16 mouse cellular contexts compared by ENCODE assay signal in genomic region chr8:103288561-103288974, GRCm38 (mm10).
DNase-seq lines count a peak whose midpoint lies in the region; ATAC-seq and TF ChIP-seq lines count a peak whose summit lies in the region.
"Had no signal": no experiment of that assay in that cellular context is flagged by ENCODE, and none has a peak within 500 bp of the region (broad histone marks: within the 10 kb centered on the region; RNA-seq: fewer than 3 reads in every experiment).

No protein-coding gene starts in this region.

- H3K4me3 ChIP-seq in hindbrain, embryonic 16.5 days (ENCODE audit: low read length) = no peak overlapping the region
- no peak overlapping the region for H3K4me3 ChIP-seq in midbrain, embryonic 14.5 days (replicated peaks; ENCODE audit: low read depth, low read length)
- H3K4me3 ChIP-seq: heart, embryonic 15.5 days; intestine, embryonic 15.5 days; limb, embryonic 13.5 days had no signal

- no peak for TF ChIP-seq CTCF in brain, embryonic 14.5 days (IDR thresholded peaks at IDR 0.05; ENCODE audit: borderline replicate concordance, extremely low read depth, insufficient read depth, insufficient read length)

- no peak overlapping the region for H3K9ac ChIP-seq in hindbrain, embryonic 16.5 days (ENCODE audit: low read depth, low read length)
- H3K9ac ChIP-seq in midbrain, embryonic 14.5 days (replicated peaks; ENCODE audit: low read length) = no peak overlapping the region
- H3K9ac ChIP-seq: heart, embryonic 15.5 days; intestine, embryonic 15.5 days; limb, embryonic 13.5 days had no signal

- peak; percentile 50; the same call in 1 of the 2 replicates for ATAC-seq in hindbrain, embryonic 16.5 days
- no peak for ATAC-seq in midbrain, embryonic 14.5 days (ENCODE audit: low FRiP score, low TSS enrichment)
- ATAC-seq: activated CD4-positive, CD25-positive, alpha-beta regulatory T cell, adult 4 months; intestine, embryonic 15.5 days had no signal

- no peaks in the 10 kb centered on the region for H3K27me3 ChIP-seq in hindbrain, embryonic 16.5 days (replicated peaks; ENCODE audit: control insufficient read depth, insufficient read depth, low read length)
- no peaks in the 10 kb centered on the region for H3K27me3 ChIP-seq in midbrain, embryonic 14.5 days (ENCODE audit: control insufficient read depth, insufficient read depth, low read length)
- H3K27me3 ChIP-seq: heart, embryonic 15.5 days; intestine, embryonic 15.5 days; limb, embryonic 13.5 days had no signal

- peak; percentile 8 to 18 for DNase-seq in frontal cortex, postnatal 36 days (ENCODE audit: low spot score in 2 of 2)
- no peak for DNase-seq in frontal cortex, postnatal 10 days (ENCODE audit: low spot score in 2 of 2)
- DNase-seq in brain, embryonic 14.5 days (ENCODE audit: low read depth) = peak; percentile 81
- DNase-seq in midbrain, embryonic 14.5 days = peak; percentile 56
- no peak for DNase-seq in urinary bladder, postnatal 10 days (ENCODE audit: low spot score)
- DNase-seq in kidney, postnatal 36 days = no peak
- DNase-seq in kidney, adult 11 months = no peak
- DNase-seq: cerebellum, postnatal 36 days; kidney, postnatal 4 days; lung, adult 18-20 months; thymus, postnatal 25 days had no signal

- no peaks in the 10 kb centered on the region for H3K9me3 ChIP-seq in hindbrain, embryonic 16.5 days (ENCODE audit: control insufficient read depth, low read length)
- no peaks in the 10 kb centered on the region for H3K9me3 ChIP-seq in midbrain, embryonic 14.5 days (ENCODE audit: control insufficient read depth, low read length)
- H3K9me3 ChIP-seq: heart, embryonic 15.5 days; intestine, embryonic 15.5 days; limb, embryonic 13.5 days had no signal

- peak overlapping the region; percentile 33 for H3K4me2 ChIP-seq in hindbrain, embryonic 16.5 days (ENCODE audit: low read length)
- H3K4me2 ChIP-seq in midbrain, embryonic 14.5 days (ENCODE audit: low read length) = 0 out of 2 replicates have a peak overlapping the region, but pooled peaks have one; percentile 1
- H3K4me2 ChIP-seq: heart, embryonic 15.5 days; intestine, embryonic 15.5 days; limb, embryonic 13.5 days had no signal

- H3K36me3 ChIP-seq in hindbrain, embryonic 16.5 days (ENCODE audit: control insufficient read depth, insufficient read depth, low read length) = no peaks in the 10 kb centered on the region
- H3K36me3 ChIP-seq in midbrain, embryonic 14.5 days (ENCODE audit: control insufficient read depth, insufficient read depth, low read length) = no peaks in the 10 kb centered on the region
- H3K36me3 ChIP-seq: heart, embryonic 15.5 days; intestine, embryonic 15.5 days; limb, embryonic 13.5 days had no signal

- no peak for TF ChIP-seq POLR2A in brain, embryonic 14.5 days (IDR thresholded peaks at IDR 0.05; ENCODE audit: borderline replicate concordance, extremely low read depth, insufficient read depth, insufficient read length, poor library complexity, severe bottlenecking)

- H3K4me1 ChIP-seq in hindbrain, embryonic 16.5 days (ENCODE audit: control insufficient read depth, insufficient read depth, low read depth, low read length) = peaks cover 4% of the 10 kb centered on the region
- peaks cover 6% of the 10 kb centered on the region for H3K4me1 ChIP-seq in midbrain, embryonic 14.5 days (ENCODE audit: control insufficient read depth, insufficient read depth, low read length)
- H3K4me1 ChIP-seq: heart, embryonic 15.5 days; intestine, embryonic 15.5 days had no signal

- H3K27ac ChIP-seq in hindbrain, embryonic 16.5 days (ENCODE audit: low read depth, low read length) = no peak overlapping the region
- H3K27ac ChIP-seq in midbrain, embryonic 14.5 days (replicated peaks; ENCODE audit: low read depth, low read length) = no peak overlapping the region
- H3K27ac ChIP-seq: heart, embryonic 15.5 days; intestine, embryonic 15.5 days; limb, embryonic 13.5 days had no signal

- 34% methylated on average over 12 of the region's 12 CpGs for WGBS in hindbrain, embryonic 16.5 days
- WGBS in midbrain, embryonic 14.5 days = 31% methylated on average over 12 of the region's 12 CpGs

Comparison
In these comparisons a context has a peak if more than half of its experiments do, and no peak if none do; other contexts are left out.
1. DNase-seq: peak in frontal cortex, postnatal 36 days (2 of 2), brain, embryonic 14.5 days (single experiment) and midbrain, embryonic 14.5 days (single experiment); none in frontal cortex, postnatal 10 days (0 of 2), urinary bladder, postnatal 10 days (single experiment), kidney, postnatal 36 days (0 of 2) and kidney, adult 11 months (single experiment).